Mouse (Mus musculus) olfactory bulb, adult 2 months (tissue): ENCODE measurements at regions not wholly inside any gene's neighbourhood (a gene's known extent, or its start where the extent isn't known, plus 50 kb on each side); places are given as distances from the start of the nearest gene placed in this dataset.

Experiments
- H3K27ac ChIP-seq: fragments of 200-500 bp; 2 replicates; pipeline ENCODE4 v1.5.1; 2012; ENCODE audit warnings: low read depth, low read length; ENCODE audit not compliant: insufficient read depth
- H3K4me1 ChIP-seq: fragments of 200-500 bp; 2 replicates; pipeline ENCODE4 v1.6.1; 2012; ENCODE audit warnings: low read length; ENCODE audit not compliant: control insufficient read depth, insufficient read depth
- H3K4me3 ChIP-seq: fragments of 200-500 bp; 2 replicates; pipeline ENCODE4 v1.5.1; 2012; ENCODE audit warnings: mild to moderate bottlenecking, low read depth, low read length, moderate library complexity; ENCODE audit not compliant: insufficient read depth
- CTCF ChIP-seq: fragments of 200-500 bp; IDR thresholded peaks from 2 replicates; pipeline ENCODE4 v1.5.1; 2012; ENCODE audit warnings: low read depth, mild to moderate bottlenecking, low read length, moderate library complexity; ENCODE audit not compliant: insufficient read depth
- POLR2A ChIP-seq: fragments of 200-500 bp; IDR thresholded peaks from 2 replicates; pipeline ENCODE4 v1.6.1; 2012; ENCODE audit warnings: mild to moderate bottlenecking, low read depth, low read length, moderate library complexity; ENCODE audit not compliant: insufficient read depth
- WGBS: fragments of 180-500 bp; shearing (Covaris S2); methylation state at CpG from one replicate; pipeline ENCODE4 v1.1.7; 2018; 5-methylcytosine and 5-hydroxymethylcytosine counted together

- Histone ChIP-seq H3K27ac (no peak overlapping the region), H3K4me1 (no peaks in the 10 kb centered on the region), H3K4me3 (no peak overlapping the region)
- TF ChIP-seq POLR2A: no peak
- WGBS: 83% methylated on average over 9 of the region's 9 CpGs
Measured at GRCm38 (mm10) chr10:98557470-98558060, 356.6 kb upstream of the Atp2b1 start.

- TF ChIP-seq CTCF (no peak), POLR2A (no peak)
- WGBS: 87% methylated on average over 2 of the region's 2 CpGs
- no peak overlapping the region for H3K27ac ChIP-seq
- no peak overlapping the region for H3K4me3 ChIP-seq
- H3K4me1 ChIP-seq: no peaks in the 10 kb centered on the region
Measured at GRCm38 (mm10) chr10:98558560-98558959, 355.6 kb upstream of the Atp2b1 start.

GRCm38 (mm10) chr10:98562297-98562912 lies 351.8 kb upstream of the Atp2b1 start:
- 89% methylated on average over 2 of the region's 2 CpGs for WGBS
- no peaks in the 10 kb centered on the region for H3K4me1 ChIP-seq
- H3K27ac ChIP-seq: no peak overlapping the region
- no peak for TF ChIP-seq POLR2A
- no peak for TF ChIP-seq CTCF
- no peak overlapping the region for H3K4me3 ChIP-seq

- Histone ChIP-seq H3K4me1 (0 out of 2 replicates have a peak, but pooled peaks cover 4% of the 10 kb centered on the region), H3K27ac (peak overlapping the region; percentile 40; the same call in 1 of the 2 replicates), H3K4me3 (no peak overlapping the region)
- 63% methylated on average over 16 of the region's 16 CpGs for WGBS
- TF ChIP-seq CTCF: no peak
- TF ChIP-seq POLR2A: no peak
Measured at GRCm38 (mm10) chr10:98572782-98573536, 341.2 kb upstream of the Atp2b1 start.

GRCm38 (mm10) chr10:98577040-98577439 lies 337.2 kb upstream of the Atp2b1 start:
- Histone ChIP-seq H3K27ac (no peak overlapping the region), H3K4me1 (0 out of 2 replicates have a peak, but pooled peaks cover 4% of the 10 kb centered on the region), H3K4me3 (no peak overlapping the region)
- WGBS: 75% methylated on average over 6 of the region's 6 CpGs
- no peak for TF ChIP-seq CTCF
- no peak for TF ChIP-seq POLR2A

GRCm38 (mm10) chr10:98584776-98585175 lies 329.4 kb upstream of the Atp2b1 start:
- Histone ChIP-seq H3K4me1 (no peaks in the 10 kb centered on the region), H3K27ac (no peak overlapping the region)
- 92% methylated on average over 1 of the region's 1 CpGs for WGBS

GRCm38 (mm10) chr10:98589726-98590125 lies 324.5 kb upstream of the Atp2b1 start:
- Histone ChIP-seq H3K27ac (0 out of 2 replicates have a peak overlapping the region, but pooled peaks have one; percentile 58), H3K4me1 (peaks cover 6% of the 10 kb centered on the region; the same call in 1 of the 2 replicates), H3K4me3 (no peak overlapping the region)
- 74% methylated on average over 14 of the region's 14 CpGs for WGBS
- TF ChIP-seq POLR2A: no peak
- no peak for TF ChIP-seq CTCF

More at GRCm38 (mm10) chr10:98584776-98585175, 329.4 kb upstream of the Atp2b1 start:
- H3K4me3 ChIP-seq: no peak overlapping the region
- TF ChIP-seq POLR2A (no peak), CTCF (no peak)

- Histone ChIP-seq H3K4me1 (peaks cover 6% of the 10 kb centered on the region; the same call in 1 of the 2 replicates), H3K27ac (no peak overlapping the region), H3K4me3 (no peak overlapping the region)
- TF ChIP-seq CTCF (no peak), POLR2A (no peak)
- 62% methylated on average over 6 of the region's 6 CpGs for WGBS
Measured at GRCm38 (mm10) chr10:98592154-98592553, 322.1 kb upstream of the Atp2b1 start.

GRCm38 (mm10) chr10:98593910-98594309 lies 320.3 kb upstream of the Atp2b1 start:
- Histone ChIP-seq H3K4me1 (peaks cover 6% of the 10 kb centered on the region; the same call in 1 of the 2 replicates), H3K4me3 (no peak overlapping the region), H3K27ac (no peak overlapping the region)
- TF ChIP-seq POLR2A (no peak), CTCF (no peak)
- 89% methylated on average over 5 of the region's 5 CpGs for WGBS
